ENCODE assay signal across 26 mouse cellular contexts in genomic region chr13:58882916-58883315, GRCm38 (mm10).
"Had no signal": no experiment of that assay in that cellular context is flagged by ENCODE, and none has a peak within 500 bp of the region (broad histone marks: within the 10 kb centered on the region; RNA-seq: fewer than 3 reads in every experiment).

No protein-coding gene starts in this region.

- ATAC-seq: hindbrain, embryonic 16.5 days; intestine, embryonic 16.5 days; liver, embryonic 12.5 days had no signal

- H3K27ac ChIP-seq: heart, embryonic 10.5 days; hindbrain, embryonic 10.5 days; hindbrain, embryonic 12.5 days; hindbrain, embryonic 14.5 days; kidney, embryonic 15.5 days; kidney, postnatal 0 days; limb, embryonic 13.5 days; limb, embryonic 15.5 days; liver, embryonic 12.5 days; liver, embryonic 14.5 days had no signal

- H3K4me1 ChIP-seq: heart, embryonic 10.5 days; heart, embryonic 12.5 days; hindbrain, embryonic 10.5 days; hindbrain, embryonic 12.5 days; kidney, embryonic 15.5 days; limb, embryonic 13.5 days; limb, embryonic 15.5 days; liver, embryonic 12.5 days had no signal

- H3K27me3 ChIP-seq: heart, embryonic 12.5 days; hindbrain, embryonic 12.5 days; kidney, embryonic 15.5 days; limb, embryonic 13.5 days; limb, embryonic 15.5 days; liver, embryonic 12.5 days had no signal

- H3K4me3 ChIP-seq: heart, embryonic 10.5 days; heart, embryonic 12.5 days; hindbrain, embryonic 10.5 days; hindbrain, embryonic 12.5 days; kidney, embryonic 15.5 days; limb, embryonic 13.5 days; limb, embryonic 15.5 days; liver, embryonic 12.5 days had no signal

- H3K9me3 ChIP-seq: heart, embryonic 10.5 days; heart, embryonic 12.5 days; hindbrain, embryonic 10.5 days; kidney, embryonic 15.5 days; limb, embryonic 13.5 days; limb, embryonic 15.5 days; liver, embryonic 12.5 days had no signal

- DNase-seq: gastrocnemius, postnatal 14 days; gastrocnemius, postnatal 36 days; heart, adult 18-20 months; heart, postnatal 10 days; heart, postnatal 4 days; kidney, adult 11 months; kidney, adult 2 months; kidney, adult 9 months; kidney, postnatal 14 days; kidney, postnatal 36 days; layer of hippocampus, adult 9-11 months; layer of hippocampus, postnatal 36 days; left cerebral cortex, postnatal 4 days had no signal

- H3K9ac ChIP-seq: heart, embryonic 12.5 days; hindbrain, embryonic 12.5 days; hindbrain, embryonic 14.5 days; kidney, embryonic 15.5 days; limb, embryonic 13.5 days; limb, embryonic 15.5 days; liver, embryonic 12.5 days; liver, embryonic 14.5 days had no signal

- H3K4me2 ChIP-seq: heart, embryonic 12.5 days; hindbrain, embryonic 12.5 days; hindbrain, embryonic 14.5 days; kidney, embryonic 15.5 days; limb, embryonic 13.5 days; limb, embryonic 15.5 days; liver, embryonic 12.5 days had no signal

- H3K36me3 ChIP-seq: heart, embryonic 10.5 days; heart, embryonic 12.5 days; kidney, embryonic 15.5 days; limb, embryonic 13.5 days; limb, embryonic 15.5 days; liver, embryonic 12.5 days had no signal
